Mouse (Mus musculus): ENCODE data around the gene Ly86.

DNA sequence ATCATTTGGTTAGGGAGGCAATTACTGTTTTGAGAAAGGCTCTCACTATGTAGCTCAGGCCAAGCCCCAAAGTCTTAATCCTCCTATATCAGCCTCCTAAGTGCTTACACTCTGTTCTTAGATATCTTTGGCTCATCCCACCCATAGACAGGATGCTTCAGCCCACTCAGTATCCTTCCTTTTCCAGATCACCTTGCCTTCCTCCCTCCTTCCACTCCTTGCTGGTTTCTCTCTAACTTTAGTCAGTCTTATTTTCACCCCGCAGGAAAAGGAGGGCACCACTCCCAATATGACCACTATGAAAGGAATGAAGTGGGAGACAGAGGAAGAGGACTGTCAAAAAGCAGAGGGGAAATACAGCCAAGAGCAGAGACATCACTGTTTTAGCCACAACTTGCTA is 2.2 kb upstream of the Ly86 start:
- TF ChIP-seq CHD1 (IDR thresholded peaks at IDR 0.05; ENCODE audit: low read depth, low read length) (no peak), POLR2A (IDR thresholded peaks at IDR 0.05; ENCODE audit: low read depth, low read length) (no peak), CHD2 (IDR thresholded peaks at IDR 0.05; ENCODE audit: low read length) (no peak), CTCF (conservative IDR thresholded peaks at IDR 0.05 in 1 of 2, IDR thresholded peaks at IDR 0.05 in 1 of 2; ENCODE audit: low read depth in 2 of 2, low read length in 2 of 2) (no peak), SIN3A (IDR thresholded peaks at IDR 0.05; ENCODE audit: low read length) (no peak)
